Mouse (Mus musculus) embryo, embryonic 10 days (tissue): ENCODE data around the gene Ifrd2.

ENCODE experiments used
- DNase-seq: peaks from one replicate; pipeline ENCODE4 v3.0.0-alpha.2; 2015; ENCODE audit warnings: low spot score

Ifrd2 gene

DNA sequence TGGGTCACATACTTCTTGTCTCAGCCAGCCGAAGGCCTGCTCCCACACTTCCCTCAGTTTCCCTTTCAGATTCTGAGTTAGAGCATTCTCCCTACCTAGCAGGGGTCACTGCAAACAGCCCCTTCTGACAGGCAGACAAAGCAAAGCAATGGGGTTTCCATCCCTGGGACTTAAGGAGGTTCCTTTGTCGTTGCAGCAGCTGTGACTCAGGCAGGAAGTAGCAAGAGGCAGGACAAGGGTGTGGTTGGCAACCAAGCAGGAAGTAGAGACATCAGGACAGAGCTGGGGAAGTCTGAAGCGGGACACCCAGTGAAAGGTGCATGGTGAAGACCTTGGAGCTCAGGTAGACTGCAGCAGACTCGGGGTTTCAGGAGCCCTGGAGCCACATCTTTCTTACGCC lies 37.1 kb downstream of the Ifrd2 start:
- DNase-seq: no peak

DNA sequence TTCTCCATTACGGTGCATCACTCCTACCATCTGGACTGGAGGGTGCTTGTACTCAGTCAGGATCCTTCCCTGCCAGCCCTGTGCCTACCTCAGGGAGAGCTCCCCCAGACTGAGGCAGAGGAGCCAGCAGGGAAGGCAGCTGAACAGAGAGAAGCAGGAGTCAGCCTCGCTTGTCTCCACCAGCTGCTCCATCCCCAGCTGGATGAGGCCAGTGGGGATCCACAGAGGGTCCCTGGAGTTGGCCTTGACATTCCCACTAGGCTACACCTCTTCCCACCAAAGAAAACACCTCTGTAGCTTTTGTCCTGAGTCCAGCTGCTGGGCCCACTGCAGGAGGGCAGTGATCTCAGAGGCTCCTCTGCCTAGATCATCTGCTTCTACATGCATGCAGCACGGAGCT lies 37.5 kb downstream of the Ifrd2 start:
- DNase-seq: no peak

DNA sequence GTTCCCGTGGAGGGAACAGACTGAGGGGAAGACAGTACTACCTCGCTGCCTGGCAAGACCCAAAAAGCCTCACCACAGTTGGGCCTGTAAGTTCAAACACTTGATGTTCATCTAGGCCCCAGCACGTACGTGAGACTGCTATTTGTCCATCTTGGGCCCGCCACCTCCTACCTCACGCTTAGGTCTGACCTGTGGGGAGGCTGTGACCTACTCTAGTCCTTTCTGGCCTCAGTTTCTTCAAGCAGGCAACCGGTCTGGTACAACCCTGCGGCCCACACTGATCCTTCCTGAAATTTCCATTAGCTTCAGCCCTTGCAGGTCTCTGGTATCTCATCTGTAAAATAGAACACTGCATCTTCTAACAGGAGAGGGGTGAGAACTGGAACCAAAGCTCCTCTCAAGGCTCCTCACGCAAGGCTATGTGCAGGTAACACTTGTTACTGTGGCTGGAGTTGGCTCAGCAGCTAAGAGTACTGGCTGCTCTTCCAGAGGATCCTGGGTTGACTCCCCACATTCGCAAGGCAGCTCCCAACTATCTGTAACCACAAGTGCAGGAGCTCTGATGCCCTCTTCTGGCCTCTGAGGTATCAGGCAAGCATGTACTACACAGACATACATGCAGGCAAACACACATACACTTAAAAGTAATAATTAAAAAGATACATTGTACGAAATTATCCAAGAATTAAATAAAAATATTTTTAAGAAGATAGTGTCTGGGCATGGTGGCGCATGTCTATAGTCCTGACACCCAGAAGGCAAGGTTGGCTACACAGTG lies 38.1 kb downstream of the Ifrd2 start:
- no peak for DNase-seq

DNA sequence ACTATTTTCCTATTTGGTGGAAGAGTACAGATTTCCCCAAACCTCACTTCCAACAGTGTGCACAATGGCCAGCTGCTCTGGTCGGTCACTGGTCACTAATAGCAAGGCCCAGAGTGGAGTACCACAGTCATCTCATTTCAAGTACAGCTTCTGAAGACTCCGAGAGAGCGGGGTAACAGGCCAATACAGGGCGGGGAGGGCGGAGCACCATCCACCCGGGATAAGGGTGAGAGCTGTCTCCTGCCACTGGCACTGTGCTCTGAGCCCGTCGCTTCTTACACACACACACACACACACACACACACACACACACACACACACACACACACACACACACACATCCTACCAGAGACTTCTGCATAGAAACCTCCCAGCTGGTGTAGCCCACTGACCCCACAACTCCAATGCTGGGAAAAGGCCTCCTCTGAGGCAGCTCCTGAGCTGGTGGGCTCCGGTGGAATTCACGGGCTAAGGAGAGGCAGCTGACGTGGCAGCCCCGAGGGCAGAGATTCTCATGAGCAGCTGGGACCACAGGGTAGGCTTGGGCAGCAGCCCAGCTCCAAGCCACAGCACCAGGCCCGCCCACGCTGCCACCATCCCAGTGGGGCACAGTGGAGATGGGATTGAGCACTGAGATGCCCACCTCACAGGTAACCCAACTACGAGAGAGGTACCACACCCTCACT lies 38.9 kb downstream of the Ifrd2 start:
- DNase-seq: no peak

DNA sequence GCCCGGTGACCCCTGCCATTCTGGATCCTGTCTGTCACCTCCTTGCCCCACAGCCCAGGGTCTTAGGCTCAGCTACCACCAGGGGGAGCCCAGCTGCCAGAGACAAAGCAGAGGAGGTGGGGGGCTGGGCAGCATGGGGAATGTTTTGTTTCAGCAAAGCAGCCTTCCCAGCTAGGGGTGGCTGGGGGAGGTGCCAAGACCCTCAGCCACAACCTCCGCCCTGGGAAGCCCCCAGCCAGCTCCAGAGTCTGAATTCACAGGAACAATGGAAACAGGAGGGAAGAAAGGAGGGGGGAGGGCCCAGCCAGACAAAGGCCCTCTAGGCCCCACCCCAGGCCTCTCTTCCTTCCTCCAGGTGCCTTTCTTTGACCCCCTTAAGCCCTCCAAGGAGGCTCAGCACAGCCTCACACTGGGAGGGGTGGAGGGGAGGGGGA lies 39.4 kb downstream of the Ifrd2 start:
- peak; percentile 95 for DNase-seq

DNA sequence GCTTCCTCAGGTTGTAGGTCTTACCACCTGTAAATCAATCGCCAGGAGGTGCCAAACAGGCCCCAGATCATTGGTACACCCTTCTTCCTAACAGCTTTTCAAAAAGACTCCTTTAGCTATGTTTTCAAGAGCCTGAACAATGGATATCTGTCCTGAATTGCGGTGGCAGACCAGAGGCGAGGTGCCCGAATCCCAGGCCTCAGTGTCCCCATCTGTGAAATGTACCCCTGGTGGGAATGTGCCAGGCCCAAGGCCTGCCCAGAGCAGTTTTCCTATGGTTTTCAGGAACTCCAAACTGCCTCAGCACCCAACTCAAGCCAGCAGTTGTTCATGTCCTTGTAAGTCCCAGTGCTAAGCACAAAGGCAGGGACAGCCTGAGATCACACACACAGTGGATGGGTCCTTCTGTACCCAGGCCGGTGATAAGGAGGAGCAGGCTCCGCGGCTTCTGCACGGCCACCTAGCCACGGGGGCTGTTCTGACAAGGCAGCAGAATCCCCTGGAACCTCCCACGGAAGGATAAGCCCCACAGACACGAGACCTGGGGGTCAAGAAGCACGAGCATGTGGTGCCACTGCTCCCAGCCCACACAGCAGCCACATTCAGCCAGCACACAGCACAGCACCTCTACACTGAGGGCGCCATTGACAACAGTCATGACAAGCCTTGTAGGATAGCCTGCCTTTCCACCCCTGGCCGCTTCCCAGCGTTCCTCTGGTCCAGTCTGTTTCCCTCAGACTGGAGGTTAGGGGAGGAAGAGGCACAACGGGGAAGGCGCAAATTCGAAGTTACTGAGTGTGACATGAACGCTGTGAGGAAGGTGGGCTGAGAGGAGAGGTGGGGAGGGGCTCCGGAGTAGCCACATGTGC lies 40.2 kb downstream of the Ifrd2 start:
- DNase-seq: no peak

DNA sequence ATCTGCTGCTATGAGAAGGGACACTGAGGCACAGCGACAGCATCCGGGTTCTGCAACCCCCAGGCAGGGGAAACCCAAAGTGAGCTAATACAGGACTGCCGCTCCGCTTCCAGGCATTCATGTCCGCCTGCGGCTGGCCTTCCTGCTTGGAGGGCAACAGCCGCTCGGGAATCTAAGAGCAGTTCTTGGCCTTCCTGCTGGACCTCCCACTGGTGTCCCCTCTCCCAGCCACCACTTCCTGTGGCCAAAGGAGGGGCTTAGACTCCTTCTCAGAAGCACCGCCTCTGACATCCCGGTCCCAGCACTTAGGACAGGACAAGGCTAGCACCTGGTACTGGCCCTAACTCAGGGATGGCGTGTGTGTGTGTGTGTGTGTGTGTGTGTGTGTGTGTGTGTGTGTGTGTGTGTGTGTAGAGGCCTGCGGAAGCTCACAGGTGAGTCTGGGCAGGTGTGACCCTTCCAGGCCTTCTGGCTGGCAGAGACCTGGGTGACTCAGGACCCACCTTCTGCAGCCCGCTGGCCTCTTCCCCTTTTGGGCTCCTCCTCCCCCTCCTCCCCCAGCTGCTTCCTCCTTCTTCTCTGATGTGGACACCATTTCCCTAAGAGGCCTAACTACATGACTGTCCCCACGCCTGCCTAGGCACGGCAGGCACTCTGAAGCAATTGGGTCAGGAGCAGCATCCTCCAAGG lies 41.4 kb downstream of the Ifrd2 start:
- DNase-seq: peak; percentile 55

DNA sequence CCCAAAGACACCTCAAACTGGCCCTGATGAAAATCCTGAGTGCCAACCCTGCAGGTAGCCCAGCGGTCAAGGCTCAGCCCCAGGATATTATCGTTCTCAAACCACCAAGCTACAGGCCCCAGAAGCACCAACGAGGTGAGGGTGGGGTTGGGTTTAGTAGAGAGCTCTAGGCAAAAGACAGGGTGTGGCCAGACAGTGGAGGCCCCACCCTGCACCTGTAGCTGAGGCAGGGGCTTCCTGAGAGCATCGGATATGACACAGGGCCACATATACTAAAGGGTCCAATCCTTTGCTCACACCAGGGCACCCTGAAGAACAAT lies 41.9 kb downstream of the Ifrd2 start:
- DNase-seq: no peak

DNA sequence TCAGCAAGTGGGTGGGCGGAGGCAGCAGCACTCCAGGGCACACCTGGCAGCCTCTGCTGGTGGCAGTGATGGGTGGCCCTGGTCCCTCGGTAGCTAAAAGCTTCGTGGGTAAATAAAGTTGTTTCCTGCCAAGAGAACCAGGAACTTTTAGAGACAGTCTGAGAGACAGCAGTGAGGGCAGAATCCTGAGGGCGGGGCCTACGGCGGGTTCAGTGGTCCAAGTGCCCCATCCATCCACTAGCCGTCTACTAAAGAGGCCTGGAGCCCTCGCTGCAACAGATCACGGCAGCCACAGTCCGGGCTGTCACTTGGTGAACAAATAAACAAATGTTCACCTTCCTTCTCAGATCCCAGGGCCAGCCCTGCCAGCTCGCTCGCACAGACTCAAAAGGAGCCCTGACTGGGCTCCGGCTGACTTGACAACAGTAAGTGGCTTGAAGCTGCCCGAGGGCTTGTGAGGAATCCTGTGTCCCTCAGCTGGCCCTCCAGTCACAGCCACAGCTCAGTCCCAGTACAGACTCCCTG lies 42.5 kb downstream of the Ifrd2 start:
- DNase-seq: peak; percentile 71

DNA sequence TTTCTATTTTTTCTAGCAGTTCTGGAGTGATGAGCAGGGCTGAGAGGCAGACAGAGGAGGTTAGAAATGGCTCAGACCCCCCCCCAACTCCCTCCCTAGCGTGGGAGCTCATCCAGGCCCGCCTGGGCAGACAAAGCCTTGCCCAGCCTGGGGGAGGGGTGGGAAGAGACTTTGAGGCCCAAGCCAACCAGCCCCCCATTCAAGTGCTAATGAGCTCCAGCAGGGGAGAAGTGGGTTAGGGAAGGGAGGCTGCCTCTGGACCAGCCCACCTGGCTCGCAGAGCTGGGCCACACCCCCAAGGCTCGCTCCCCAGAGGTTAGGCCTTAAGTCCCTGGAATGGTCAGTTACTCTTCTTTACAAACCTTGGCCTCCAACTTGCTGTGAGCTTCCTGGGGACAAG lies 43.1 kb downstream of the Ifrd2 start:
- DNase-seq: peak; percentile 86

DNA sequence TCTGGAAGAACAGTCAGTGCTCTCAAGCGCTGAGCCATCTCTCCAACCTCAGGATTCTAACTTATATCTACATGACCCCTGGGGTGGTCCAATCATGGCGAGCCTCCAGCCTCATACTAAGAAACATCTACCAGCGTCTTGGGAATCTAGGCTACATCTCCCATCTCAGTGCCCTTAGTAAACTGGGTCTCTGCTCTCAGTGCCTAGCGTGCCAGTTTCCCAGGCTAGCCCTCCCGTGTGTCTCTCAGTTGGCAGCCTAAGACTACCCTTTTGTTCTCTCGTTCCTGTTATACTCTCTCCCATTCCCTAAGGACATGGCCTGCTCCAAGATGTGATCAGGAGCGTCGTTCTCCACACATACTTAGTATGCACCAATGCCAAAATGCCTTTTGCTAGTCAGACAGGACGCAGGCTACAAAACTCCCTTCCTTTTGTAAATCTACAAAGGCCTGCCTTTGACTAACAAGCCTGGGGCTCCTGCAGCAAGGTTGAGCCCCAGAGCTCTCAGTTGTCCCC lies 43.9 kb downstream of the Ifrd2 start:
- DNase-seq: no peak

DNA sequence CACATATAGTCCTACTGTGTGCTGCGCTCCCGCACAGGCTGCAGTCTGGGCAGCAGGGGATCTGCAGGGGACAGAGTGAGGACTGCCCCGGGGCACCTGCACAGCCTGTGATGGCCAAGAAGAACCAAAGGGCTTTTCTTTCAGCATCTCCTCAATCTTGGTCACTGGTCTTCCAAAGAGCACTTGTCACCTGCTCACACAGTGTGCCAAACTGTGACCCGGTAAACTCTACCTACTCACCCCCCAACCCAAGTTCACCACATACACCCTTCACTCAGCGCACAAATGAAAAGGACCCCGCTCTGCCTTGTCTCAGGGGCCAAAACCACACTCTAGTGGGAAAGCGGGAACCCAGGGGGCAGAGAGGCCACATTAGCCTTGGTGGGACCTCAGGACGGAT lies 44.4 kb downstream of the Ifrd2 start:
- DNase-seq: no peak

DNA sequence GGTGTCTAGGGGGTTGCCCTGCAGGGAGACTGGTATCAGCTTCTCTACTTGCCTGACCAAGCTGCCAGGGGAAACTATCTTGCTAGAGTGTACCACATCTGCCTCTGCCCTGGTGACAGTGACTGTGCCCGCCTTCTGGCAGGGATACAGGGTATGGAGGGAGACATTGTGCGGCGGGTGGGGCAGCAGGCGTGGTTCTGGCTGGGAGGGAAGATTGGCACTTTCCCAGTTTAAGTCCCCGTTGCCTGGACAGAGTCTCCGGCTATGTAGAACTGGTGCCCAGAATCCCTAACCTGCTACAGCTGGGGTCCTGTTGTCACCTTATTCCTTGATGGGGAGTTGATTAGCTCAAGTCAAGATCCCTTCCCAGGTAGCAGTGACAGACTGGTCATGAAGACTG lies 45.0 kb downstream of the Ifrd2 start:
- DNase-seq: no peak

DNA sequence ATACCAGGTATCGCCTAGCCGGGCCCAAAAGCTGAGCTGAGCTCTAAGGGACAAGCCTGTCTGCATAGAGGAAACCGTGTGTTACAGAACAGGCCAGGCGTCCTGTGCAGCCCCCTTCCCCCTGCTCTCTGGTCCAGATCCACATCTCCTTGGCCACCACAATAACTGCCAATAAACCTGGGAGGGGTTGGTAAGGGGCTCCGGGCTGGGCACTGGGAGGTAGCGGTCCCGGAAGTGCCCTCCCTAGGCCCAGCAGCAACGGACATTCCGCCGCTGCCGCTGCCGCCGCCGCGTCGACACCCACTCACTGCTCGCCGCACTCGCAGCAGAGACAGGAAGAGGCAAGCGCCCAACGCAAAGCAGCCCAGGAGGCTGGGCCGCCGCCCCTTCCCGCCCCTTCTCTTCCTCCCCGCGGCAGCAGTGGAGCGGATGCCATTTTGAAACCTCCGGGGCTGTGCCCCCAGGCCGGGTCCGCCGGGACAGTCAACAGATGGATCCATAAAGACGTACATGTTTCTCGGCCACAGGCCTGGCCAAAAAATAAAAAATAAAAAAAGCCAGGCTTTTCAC lies 45.7 kb downstream of the Ifrd2 start:
- DNase-seq: peak; percentile 84

DNA sequence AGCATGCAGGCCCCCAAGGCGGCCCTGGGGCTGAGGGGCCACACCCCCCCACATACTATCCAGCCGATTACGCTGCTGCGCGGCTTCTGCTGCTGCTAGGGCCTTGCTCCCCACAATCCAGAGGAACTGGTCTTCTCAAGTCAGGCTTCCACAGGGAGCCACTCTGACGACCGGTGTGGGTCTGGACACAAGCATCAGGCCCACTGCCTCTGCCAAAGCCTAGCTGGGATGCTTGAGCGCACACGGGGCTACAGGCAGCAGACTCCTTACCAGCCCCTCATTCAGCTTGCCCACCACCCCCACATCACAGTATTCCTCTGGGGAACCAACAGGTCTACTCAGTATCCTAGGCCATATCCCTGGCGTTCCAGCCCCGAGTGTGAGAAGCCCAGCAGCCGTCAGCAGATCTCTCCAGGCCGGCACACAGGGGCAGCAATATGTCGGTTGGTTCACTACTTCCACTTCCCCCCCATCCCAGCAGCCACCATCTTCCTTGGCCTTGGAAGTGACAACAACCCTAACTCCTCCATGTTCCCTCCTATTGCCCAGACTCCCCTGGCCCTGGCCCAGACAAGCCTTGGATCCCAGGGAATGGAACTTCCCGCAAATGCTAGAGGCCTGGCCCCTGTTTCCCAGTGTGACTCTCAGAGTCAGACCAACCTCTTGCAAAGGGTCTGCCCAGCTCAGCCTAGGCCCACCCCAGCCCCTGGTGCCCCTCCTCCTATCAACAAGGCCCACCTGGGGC lies 46.4 kb downstream of the Ifrd2 start:
- DNase-seq: no peak

DNA sequence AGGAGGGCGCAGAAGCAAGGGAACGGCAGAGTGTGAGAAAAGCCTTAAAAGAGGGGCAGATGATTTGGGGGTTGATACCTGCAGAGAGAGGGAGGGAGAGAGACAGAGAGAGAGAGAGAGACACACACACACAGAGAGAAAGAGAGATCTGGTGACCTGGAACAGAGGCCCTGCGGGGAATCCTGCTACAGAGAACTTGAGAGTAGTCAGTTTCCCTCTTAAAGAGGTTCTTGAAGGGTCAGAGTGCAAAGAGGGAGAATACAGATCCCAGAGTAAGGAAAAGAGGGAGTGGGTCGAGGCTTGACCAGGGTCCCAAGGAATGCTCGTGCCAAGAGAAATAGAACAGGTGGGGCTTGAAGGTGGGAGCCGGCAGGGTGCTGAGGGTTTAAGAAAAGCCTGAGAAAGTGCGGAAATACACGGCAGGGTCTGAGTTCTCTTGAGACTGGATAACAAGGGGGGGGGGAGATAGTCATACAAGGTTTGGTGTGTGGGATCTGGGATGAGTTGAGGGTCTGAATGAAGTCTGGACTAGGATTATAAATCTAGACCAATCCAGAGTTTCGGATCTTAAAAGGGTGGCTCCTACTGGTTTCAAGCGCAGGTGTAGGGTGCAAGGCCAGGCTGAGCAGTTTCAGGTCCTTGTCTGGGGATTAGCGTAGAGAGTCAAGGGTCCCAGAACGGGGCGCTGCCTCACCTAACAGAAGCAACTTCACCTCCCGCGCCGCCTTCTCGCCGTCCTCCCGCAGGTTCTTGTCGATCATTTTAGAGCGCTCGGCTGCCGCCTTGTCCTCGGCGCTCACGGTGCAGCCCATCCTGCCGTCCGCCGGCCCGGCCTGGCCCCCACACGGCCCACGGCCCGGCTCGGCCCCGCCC lies 47.2 kb downstream of the Ifrd2 start:
- DNase-seq: peak; percentile 67

DNA sequence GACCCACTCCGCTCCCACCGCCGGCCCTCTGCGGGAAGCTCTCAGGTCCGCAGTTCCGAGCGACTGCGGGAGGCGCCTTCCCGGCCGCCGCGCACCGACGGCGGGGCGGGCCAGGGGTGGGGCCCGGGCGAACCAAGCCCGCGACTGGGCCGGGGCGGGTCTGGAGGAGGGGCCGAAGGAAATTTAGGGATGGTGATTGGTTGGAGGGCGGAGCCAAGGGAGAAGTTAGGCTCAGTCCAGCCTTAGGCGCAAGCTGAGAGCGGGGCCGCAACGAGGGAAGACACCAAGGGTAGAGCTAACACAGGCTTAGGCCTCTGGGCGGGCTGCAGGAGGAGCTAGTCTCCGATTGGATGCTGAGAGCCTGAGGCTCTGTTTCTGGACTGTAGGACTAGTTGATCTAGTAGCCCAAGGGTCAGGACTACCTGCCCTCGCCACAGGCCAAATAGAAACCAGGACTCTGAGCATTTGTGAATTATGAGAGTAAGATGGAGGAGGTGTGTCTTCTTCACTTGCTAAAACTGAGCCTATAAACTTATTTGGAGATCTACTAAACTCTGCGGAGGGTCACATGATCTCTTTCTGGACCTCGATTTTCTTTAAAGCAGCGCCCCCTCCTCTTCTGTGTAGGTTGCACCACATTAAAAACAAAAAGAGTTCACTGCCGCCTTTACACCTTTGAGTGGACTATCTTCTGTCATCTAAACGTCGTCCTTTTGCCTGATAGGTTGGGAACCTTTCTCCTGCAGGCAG lies 48.0 kb downstream of the Ifrd2 start, which contains the start of gene Gnai2:
Gnai2 (minus strand) TSS at position 89 of the 750 bp plus-strand sequence.
- DNase-seq: peak; percentile 99

DNA sequence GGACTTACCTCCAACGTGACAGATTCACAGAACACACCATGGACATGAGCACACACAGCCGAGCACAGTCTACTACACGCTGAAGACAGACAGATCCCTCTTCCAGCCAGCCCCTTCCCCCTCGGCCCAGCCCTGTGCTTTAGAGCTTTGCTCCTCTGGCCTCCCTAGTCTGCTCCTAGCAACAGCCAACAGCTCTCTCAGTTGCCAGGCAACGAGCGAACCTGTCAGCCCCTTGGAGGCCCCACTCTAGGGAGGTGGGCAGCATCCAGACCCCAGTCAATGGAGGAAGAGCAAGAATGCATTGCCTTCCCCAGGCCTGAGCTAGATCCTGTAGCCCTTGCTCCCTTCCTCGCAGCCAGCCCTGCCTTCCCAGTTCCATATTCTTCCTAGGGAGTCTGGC lies 49.6 kb downstream of the Ifrd2 start:
- peak; percentile 90 for DNase-seq

DNA sequence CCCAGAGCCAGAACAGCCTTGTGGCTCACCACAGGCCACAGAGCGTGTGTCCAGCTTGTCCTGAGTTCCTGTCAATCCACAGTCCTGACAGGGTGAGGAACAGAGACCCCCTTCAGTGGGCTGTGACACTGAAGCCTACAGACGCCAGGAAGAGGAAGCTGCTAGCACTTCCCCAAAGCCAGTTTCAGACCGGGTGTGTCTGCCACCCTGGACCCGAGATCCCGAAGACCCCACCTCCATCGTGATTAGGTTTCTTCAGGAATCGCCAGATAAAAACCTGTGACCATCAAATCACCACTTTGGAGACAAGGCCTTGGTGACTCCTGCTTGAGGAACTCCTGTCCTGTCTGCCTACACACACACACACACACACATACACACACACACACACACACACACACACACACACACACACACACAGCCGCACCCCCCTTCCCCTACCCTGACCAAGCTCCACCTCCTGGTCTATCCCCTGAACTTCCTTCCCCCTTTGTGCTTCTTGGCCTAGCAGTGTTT lies 52.9 kb downstream of the Ifrd2 start:
- no peak for DNase-seq
